Mouse (Mus musculus) gonadal fat pad, adult 2 months (tissue): ENCODE measurements around the gene Nipbl. TPM values are rescaled to one million over a fixed set of nuclear protein-coding genes. Genes with fewer than 3 reads are reported as not detected.
"Not testable (repeated sequence)": the region's sequence is repeated elsewhere in the genome, so short reads cannot be mapped to it uniquely, and the experiment has no call there.

Experiments
- DNase-seq: peaks from one replicate; pipeline ENCODE4 v3.0.0-alpha.2; 2012; ENCODE audit warnings: low read depth
- polyA plus RNA-seq: library from polyadenylated mRNA; depleted of rRNA; stranded (reverse); fragments of >200 nt; gene quantifications from 2 replicates; pipeline ENCODE4 v1.2.3, GENCODE M21; 2012; rRNA removed

The Nipbl gene
- polyA plus RNA-seq, 1 experiment, result 7.1 TPM

DNA sequence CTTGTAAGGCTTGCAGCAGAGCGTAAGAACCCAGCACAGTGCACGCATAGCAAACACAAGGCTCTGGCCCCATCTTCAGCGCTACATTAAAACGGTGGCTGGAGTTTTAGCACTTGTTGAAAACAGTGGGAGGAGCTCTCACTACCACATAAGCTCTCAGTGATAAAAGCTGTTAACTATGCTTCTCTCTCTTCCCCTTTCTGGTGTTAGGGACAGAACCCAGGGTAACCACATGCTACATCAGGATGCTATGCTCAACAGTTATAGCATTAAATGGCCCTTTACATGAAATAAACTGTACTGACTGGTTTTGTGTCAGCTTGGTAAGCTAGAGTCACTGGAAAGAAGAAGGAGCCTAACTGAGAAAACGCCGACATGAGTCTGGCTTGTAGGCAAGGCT, 150.1 kb downstream of the Nipbl start:
- DNase-seq, result no peak

DNA sequence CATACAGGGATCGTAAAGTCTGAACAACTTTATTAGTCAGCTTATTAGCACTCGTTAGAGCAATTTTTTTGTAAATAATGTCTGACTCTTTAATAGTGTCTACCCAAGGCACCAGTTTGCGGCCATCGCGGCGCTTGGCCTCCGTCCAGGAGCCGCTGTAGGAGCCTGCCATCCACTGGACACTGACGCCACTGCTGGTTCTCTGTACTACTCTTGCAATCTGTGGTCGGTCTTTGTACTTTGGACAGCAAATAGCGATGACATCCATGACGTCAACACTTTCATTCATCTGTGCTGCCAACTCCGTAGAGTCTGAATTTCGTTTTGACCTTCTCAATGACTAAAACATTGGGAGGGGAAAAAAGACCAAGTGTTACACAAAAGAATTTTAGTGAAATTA, 153.0 kb downstream of the Nipbl start:
- DNase-seq, result no peak

GRCm38 (mm10) chr15:8282155-8282554, 162.1 kb downstream of the Nipbl start:
- DNase-seq, result no peak

- DNase-seq, result no peak
Observed at GRCm38 (mm10) chr15:8281701-8282100, 162.6 kb downstream of the Nipbl start.

DNA sequence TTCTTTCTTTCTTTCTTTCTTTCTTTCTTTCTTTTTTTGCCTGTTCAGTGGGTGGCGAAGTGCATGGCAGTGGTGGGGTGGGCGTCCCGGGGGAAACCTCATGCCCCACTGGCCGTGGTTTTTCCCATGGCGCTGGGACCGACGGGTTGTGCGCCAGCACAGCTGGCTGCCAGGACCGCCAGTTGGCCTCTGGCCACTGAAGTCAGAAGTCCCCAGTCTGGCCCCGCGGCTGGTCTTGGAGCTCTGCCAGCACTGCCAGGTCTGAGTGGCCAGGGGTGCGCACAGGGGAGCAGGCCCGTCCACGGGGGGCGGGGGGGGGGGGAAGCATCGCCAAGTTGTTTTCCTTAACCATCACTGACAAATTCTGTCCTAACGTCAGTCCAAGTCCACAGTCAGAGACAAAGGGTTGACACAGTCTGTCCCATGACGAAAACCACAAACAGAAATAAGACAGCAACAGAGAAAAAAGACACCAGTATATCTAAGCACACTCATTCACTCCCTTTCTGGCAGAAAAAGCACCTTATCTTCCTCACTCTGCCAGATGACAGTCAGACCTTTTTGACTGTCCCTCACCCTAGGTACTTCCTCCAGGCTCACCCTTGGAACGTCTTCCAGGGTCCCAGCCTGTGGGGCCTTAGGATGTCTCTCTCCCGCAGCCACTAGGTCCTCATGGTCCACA, 164.2 kb downstream of the Nipbl start:
- DNase-seq, result no peak

GRCm38 (mm10) chr15:8279320-8279779, 164.9 kb downstream of the Nipbl start:
- DNase-seq, result no peak

DNA sequence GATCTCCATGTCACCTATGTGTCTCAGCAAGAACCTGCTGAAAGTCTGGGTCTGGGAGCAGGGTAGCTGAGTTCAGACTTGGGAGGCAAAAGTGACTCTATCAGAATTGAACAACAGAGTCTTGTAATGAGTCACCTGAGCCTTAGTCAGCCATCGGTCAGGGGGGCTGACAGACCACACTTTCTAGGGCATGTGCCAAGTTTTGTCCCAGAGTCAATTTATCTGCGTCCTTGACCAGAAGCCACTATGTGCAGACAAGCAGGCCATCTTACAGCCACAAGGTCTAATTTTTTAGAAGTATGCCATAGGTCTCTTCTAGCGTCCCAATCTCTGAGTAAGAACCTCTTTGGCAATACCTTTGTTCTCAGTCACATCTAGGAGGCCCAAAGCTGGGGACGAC, 166.3 kb downstream of the Nipbl start:
- DNase-seq, result not testable (repeated sequence)

GRCm38 (mm10) chr15:8271952-8272351, 172.3 kb downstream of the Nipbl start:
- no peak for DNase-seq

DNA sequence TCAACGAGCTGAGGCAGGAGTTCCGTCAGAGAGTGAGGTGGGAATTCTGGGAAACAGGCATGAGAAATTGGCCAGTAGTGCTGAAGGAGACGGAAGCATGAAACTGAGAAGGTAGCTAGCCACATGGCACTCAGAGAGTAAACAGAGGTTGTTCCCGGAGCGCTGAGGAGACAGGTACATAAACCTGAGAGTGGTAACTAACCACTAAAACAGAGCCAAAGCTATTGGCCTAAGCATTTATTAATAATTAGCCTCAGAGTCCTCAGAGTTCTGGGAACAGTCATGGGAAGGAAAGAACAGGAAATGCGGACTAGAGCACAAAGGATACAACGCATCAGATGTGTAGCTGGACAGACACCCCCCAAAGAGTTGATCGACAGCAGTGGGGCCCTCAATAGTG, 176.0 kb downstream of the Nipbl start:
- no peak for DNase-seq

- DNase-seq, result no peak
Observed at GRCm38 (mm10) chr15:8267211-8267610, 177.1 kb downstream of the Nipbl start.

GRCm38 (mm10) chr15:8265946-8266345, 178.3 kb downstream of the Nipbl start:
- DNase-seq, result no peak

Other genes starting within 250 kb of the Nipbl start
- gene Gm2310, start 75.5 kb upstream of the Nipbl start, polyA plus RNA-seq, result not detected in 2 replicates